Mouse (Mus musculus) stomach, embryonic 16.5 days (tissue): ENCODE results near the gene Hus1. TPM values are rescaled to one million over a fixed set of nuclear protein-coding genes. Genes with fewer than 3 reads are reported as not detected.

Source experiments
- ATAC-seq: fragments of 200-750 bp; cut with Nextera tagmentation; 2 replicates; pipeline ENCODE4 v1.8.0; 2017; ENCODE audit warnings: moderate number of reproducible peaks, moderate TSS enrichment; ENCODE audit not compliant: insufficient read depth, low FRiP score
- H3K27ac ChIP-seq: fragments of 300-500 bp; sonication (generic); 2 replicates; pipeline ENCODE4 v1.5.1; 2014; ENCODE audit warnings: low read length
- H3K27me3 ChIP-seq: fragments of 300-500 bp; sonication (generic); 2 replicates; pipeline ENCODE4 v1.6.1; 2014; ENCODE audit warnings: low read length, control low read depth, mixed read lengths; ENCODE audit not compliant: control insufficient read depth, insufficient read depth
- H3K36me3 ChIP-seq: fragments of 300-500 bp; sonication (generic); 2 replicates; pipeline ENCODE4 v1.6.1; 2014; ENCODE audit warnings: low read length; ENCODE audit not compliant: control insufficient read depth, insufficient read depth
- H3K4me1 ChIP-seq: fragments of 300-500 bp; sonication (generic); 2 replicates; pipeline ENCODE4 v1.6.1; 2014; ENCODE audit warnings: low read length, control low read depth, mixed read lengths; ENCODE audit not compliant: control insufficient read depth, insufficient read depth
- H3K4me2 ChIP-seq: fragments of 300-500 bp; sonication (generic); 2 replicates; pipeline ENCODE4 v1.6.1; 2014; ENCODE audit warnings: low read depth, low read length, mixed read lengths
- H3K4me3 ChIP-seq: fragments of 300-500 bp; sonication (generic); replicated peaks from 2 replicates; pipeline ENCODE4 v1.5.1; 2014; ENCODE audit warnings: mild to moderate bottlenecking, low read length
- H3K9ac ChIP-seq: fragments of 300-500 bp; sonication (generic); 2 replicates; pipeline ENCODE4 v1.6.1; 2014; ENCODE audit warnings: low read length
- H3K9me3 ChIP-seq: fragments of 300-500 bp; sonication (generic); replicated peaks from 2 replicates; pipeline ENCODE4 v1.6.1; 2016; ENCODE audit warnings: low read length, control low read depth; ENCODE audit not compliant: control insufficient read depth
- WGBS: fragments of 180-500 bp; shearing (Covaris S2); extraction: QIAGEN DNeasy Blood & Tissue Kit; methylation state at CpG from one replicate; pipeline ENCODE4 v1.1.7; 2014; 5-methylcytosine and 5-hydroxymethylcytosine counted together
- polyA plus RNA-seq: library from polyadenylated mRNA; unstranded; fragments of >200 nt; fragmentation: Nextera tagmentation; extraction: Ambion mirVana; gene quantifications from 2 replicates; pipeline ENCODE4 v1.2.1, GENCODE M21; 2015

Gene Hus1
- polyA plus RNA-seq, 1 experiment from 2014 or later, result 15.0 TPM

DNA sequence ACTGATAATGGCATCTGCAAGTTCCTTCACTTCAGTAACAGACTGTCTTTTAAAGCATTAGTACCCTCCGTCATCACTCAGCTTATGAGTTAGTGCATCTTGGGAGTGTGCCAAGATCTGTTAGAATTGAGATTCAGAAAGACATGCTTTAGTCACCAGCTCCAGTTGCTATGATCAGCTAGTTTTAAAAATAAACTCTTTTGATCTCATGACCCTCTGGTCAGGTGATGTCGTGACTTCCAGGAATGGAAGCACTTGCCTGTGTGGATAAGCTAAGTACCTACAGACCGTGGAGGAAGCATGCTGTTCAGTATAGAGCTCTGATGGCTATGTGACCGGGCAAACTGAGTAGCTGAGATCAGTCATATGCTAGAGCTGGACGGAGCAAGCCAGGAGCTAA lies 36.1 kb upstream of the Hus1 start:
- no peaks in the 10 kb centered on the region for H3K27me3 ChIP-seq
- H3K9ac ChIP-seq, result no peak overlapping the region
- WGBS, result 59% methylated on average over 5 of the region's 5 CpGs
- no peaks in the 10 kb centered on the region for H3K36me3 ChIP-seq
- no peak overlapping the region for H3K27ac ChIP-seq
- H3K4me2 ChIP-seq, result no peak overlapping the region
- ATAC-seq, result no peak
- H3K9me3 ChIP-seq, result no peaks in the 10 kb centered on the region
- no peak overlapping the region for H3K4me3 ChIP-seq
- no peaks in the 10 kb centered on the region for H3K4me1 ChIP-seq

DNA sequence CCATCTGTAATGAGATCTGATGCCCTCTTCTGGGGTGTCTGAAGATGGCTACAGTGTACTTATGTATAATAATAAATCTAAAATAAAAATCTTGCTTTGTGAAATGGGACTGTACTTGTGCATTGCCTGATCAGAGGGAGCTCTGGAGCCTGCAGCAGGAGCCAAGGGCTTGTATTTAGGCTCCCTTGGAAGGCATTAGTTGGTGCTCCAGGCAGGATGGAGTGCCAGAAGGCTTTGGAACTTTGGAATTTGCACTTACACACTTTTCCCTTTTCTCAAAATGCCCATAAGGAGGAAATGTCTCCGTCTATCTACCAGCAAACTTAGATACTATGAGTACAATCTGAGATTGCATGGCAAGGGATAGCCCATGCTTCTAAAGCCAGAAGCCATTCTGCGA lies 35.6 kb upstream of the Hus1 start:
- H3K27me3 ChIP-seq, result no peaks in the 10 kb centered on the region
- no peaks in the 10 kb centered on the region for H3K4me1 ChIP-seq
- no peak for ATAC-seq

DNA sequence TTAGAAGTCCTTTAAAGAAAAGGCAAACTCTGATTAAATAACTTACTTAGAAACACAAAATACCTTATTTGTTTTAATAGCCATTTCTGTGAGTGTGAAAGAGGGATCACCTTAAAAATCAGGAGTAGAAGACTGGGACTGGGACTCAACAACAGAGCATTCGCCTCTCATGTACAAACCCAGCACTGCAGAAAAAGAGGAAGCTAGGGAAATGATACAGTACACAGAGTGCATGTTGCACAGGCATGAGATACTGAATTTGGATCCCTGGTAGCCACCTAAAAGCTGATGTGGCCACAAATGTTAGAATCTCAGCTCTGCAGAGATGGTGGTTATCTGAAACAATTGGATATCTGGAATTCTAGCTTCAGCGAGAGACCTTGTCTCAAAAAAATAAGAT lies 20.5 kb upstream of the Hus1 start:
- no peak for ATAC-seq
- H3K9me3 ChIP-seq, result no peaks in the 10 kb centered on the region
- no peak overlapping the region for H3K9ac ChIP-seq
- no peak overlapping the region for H3K4me2 ChIP-seq
- H3K36me3 ChIP-seq, result no peaks in the 10 kb centered on the region
- no peaks in the 10 kb centered on the region for H3K27me3 ChIP-seq
- no peak overlapping the region for H3K4me3 ChIP-seq
- no peak overlapping the region for H3K27ac ChIP-seq
- no peaks in the 10 kb centered on the region for H3K4me1 ChIP-seq
- WGBS, result 77% methylated on average over 2 of the region's 2 CpGs

More for the DNA sequence above, 35.6 kb upstream of the Hus1 start:
- Histone ChIP-seq H3K9ac (no peak overlapping the region), H3K4me2 (no peak overlapping the region), H3K36me3 (no peaks in the 10 kb centered on the region), H3K9me3 (no peaks in the 10 kb centered on the region), H3K27ac (no peak overlapping the region), H3K4me3 (no peak overlapping the region)
- 90% methylated on average over 2 of the region's 2 CpGs for WGBS

DNA sequence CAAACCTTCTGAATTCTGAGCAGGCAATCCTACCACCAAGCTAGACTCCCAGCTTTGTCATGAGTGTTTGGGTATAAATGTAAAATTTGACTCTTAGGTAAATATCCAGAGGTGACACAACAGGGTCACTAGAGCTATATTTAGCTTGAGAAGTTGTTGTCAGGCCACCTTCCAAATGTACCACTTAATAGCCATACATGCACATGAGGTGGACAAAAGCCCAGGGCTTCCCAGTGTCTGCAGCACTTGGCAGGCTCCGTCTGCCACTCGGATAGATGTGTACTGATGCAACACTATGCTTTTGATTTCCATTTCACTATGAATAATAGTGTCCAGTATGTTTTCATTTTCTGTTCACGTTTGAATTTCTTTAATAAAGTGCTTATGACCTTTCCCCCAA lies 14.2 kb upstream of the Hus1 start:
- ATAC-seq, result no peak
- Histone ChIP-seq H3K27ac (no peak overlapping the region), H3K4me2 (no peak overlapping the region), H3K36me3 (no peaks in the 10 kb centered on the region), H3K9me3 (no peaks in the 10 kb centered on the region), H3K9ac (no peak overlapping the region), H3K4me1 (no peaks in the 10 kb centered on the region), H3K4me3 (no peak overlapping the region), H3K27me3 (no peaks in the 10 kb centered on the region)
- 71% methylated on average over 3 of the region's 3 CpGs for WGBS

DNA sequence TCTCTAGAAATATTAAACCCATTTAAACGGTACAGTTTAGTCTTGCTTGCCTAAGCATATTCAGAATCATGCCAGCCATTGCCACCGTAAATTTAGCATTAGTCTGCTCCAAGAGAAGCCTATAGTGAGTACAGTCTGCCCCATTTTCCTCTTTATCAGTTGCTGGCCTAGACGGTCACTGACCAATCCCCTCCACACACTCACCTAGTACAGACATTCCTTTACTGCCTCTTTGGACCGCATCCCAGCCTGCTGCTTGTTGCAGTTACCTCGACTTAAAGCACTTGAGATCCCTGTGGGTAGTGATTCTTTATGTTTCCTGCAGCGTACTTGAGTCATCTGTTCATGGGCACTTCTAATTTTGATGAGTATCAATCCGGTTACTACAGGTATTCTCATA lies 13.8 kb upstream of the Hus1 start:
- no peaks in the 10 kb centered on the region for H3K36me3 ChIP-seq
- no peak overlapping the region for H3K4me2 ChIP-seq
- no peak overlapping the region for H3K4me3 ChIP-seq
- H3K9ac ChIP-seq, result no peak overlapping the region
- no peak overlapping the region for H3K27ac ChIP-seq
- no peaks in the 10 kb centered on the region for H3K9me3 ChIP-seq
- H3K27me3 ChIP-seq, result no peaks in the 10 kb centered on the region
- 76% methylated on average over 7 of the region's 7 CpGs for WGBS
- H3K4me1 ChIP-seq, result no peaks in the 10 kb centered on the region
- ATAC-seq, result no peak

DNA sequence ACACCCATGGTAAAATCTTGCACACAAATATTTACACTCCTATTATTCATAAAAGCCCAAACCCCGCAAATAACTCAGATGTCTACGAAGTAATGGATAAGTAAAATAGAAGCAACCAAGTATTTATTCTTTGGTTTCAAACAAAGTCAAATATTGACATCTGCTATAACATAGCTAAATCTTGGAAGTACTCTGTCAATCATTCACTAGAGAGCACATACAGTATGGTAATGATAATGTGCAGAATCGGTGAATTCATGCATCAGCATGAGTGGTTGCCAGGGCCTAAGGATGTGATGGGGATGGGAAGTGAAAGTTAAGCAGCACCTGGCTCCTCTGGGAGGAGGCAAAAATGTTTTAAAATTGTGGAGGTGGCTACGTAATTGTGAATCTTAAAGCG lies 9.2 kb upstream of the Hus1 start:
- H3K27ac ChIP-seq, result no peak overlapping the region
- H3K27me3 ChIP-seq, result no peaks in the 10 kb centered on the region
- H3K9ac ChIP-seq, result no peak overlapping the region
- H3K4me2 ChIP-seq, result no peak overlapping the region
- no peak overlapping the region for H3K4me3 ChIP-seq
- no peaks in the 10 kb centered on the region for H3K4me1 ChIP-seq
- WGBS, result 70% methylated on average over 5 of the region's 5 CpGs
- no peaks in the 10 kb centered on the region for H3K9me3 ChIP-seq
- ATAC-seq, result peak; percentile 80; the same call in 1 of the 2 replicates
- H3K36me3 ChIP-seq, result no peaks in the 10 kb centered on the region

DNA sequence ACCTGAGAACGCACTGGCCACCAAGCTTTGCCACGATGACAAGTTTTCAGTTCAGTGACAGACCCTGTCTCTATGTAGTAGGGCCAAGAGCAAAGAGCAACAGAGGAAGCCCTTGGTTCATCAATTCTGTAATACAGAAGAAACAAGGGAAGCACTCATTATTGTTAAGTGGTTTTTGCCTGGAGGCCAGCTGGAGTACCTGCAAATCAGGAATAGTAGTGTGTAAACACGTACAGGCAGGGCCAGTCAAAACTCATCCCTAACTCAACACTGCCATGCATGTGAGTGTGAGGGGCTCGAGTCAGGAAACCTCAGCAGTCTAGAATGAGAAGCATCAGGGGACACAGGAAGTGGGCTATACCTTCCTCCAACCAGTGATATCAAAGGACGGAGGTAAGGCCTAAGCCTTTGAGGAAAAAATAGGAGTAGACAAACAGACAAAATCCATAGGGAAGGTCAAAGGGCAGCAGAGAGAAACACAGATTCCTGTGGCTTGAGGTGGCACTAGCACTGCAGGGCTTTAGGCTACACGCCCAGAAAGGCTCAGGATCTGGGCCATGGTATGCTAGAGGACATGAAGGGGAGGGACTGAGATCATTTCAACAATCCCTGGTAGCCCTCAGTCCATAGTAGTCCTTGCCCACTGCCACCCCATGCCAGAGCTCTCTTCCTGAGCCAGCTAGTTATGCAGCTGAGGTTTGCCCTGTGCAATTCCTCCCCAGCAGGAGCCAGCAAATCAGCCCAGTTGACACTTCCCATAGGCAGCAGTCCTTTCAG lies 7.7 kb upstream of the Hus1 start:
- no peaks in the 10 kb centered on the region for H3K36me3 ChIP-seq
- no peak for ATAC-seq
- no peak overlapping the region for H3K9ac ChIP-seq
- no peak overlapping the region for H3K4me3 ChIP-seq
- H3K4me2 ChIP-seq, result no peak overlapping the region
- H3K27ac ChIP-seq, result no peak overlapping the region
- 70% methylated on average over 6 of the region's 6 CpGs for WGBS
- H3K4me1 ChIP-seq, result no peaks in the 10 kb centered on the region
- H3K27me3 ChIP-seq, result no peaks in the 10 kb centered on the region
- no peaks in the 10 kb centered on the region for H3K9me3 ChIP-seq

DNA sequence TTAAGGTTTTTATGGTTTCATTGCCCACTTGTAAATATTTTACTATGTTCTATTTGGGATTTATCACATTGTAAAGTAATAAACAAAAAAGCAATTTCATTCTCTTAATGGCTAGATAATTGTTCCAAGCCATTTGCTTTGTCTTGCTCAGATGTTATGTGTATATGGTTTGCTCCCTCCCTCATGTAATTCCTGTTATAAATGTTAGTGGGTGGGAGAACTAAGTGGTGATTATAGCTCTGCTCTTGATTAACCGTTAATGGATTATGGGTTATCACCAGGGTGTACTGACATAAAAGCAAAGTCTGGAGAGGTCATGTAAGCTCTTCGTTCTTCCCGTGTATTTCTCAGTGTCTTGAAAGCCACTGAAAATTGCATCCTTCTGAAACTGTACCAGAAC lies 3.7 kb upstream of the Hus1 start:
- no peak overlapping the region for H3K4me2 ChIP-seq
- WGBS, result 73% methylated on average over 3 of the region's 3 CpGs
- H3K4me3 ChIP-seq, result no peak overlapping the region
- no peaks in the 10 kb centered on the region for H3K36me3 ChIP-seq
- no peaks in the 10 kb centered on the region for H3K27me3 ChIP-seq
- H3K9me3 ChIP-seq, result no peaks in the 10 kb centered on the region
- peaks cover 6% of the 10 kb centered on the region for H3K4me1 ChIP-seq
- H3K9ac ChIP-seq, result no peak overlapping the region
- ATAC-seq, result no peak
- no peak overlapping the region for H3K27ac ChIP-seq

DNA sequence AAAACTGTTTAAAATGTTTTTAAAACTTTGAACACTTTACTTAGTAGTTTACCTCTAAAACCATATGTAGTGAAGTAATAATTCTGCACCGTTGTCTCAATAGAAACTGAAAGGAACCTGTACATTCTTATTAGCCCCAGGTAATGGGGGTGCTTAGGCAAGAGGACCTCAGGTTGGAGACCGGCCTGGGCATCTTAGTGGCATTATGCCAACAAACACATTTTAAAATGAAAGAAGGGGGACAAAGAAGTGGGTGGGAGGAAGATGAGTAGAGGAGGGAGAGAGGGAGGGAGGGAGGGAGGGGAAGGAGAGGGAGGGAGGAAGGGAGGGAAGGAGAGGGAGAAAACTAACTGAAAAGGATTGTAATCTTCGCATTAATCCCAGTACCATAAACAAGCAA lies 357 bp upstream of the Hus1 start:
- Histone ChIP-seq H3K27ac (peak overlapping the region; percentile 95; the same call in 1 of the 2 replicates), H3K4me3 (peak overlapping the region; percentile 74), H3K36me3 (0 out of 2 replicates have a peak, but pooled peaks cover 7% of the 10 kb centered on the region), H3K4me2 (peak overlapping the region; percentile 88), H3K4me1 (peaks cover 12% of the 10 kb centered on the region), H3K9ac (peak overlapping the region; percentile 87), H3K27me3 (no peaks in the 10 kb centered on the region), H3K9me3 (no peaks in the 10 kb centered on the region)
- 4% methylated on average over 3 of the region's 3 CpGs for WGBS
- ATAC-seq, result peak; percentile 43; the same call in 1 of the 2 replicates
